Comparison of ENCODE assay signal across 8 mouse cellular contexts in the genomic region with DNA sequence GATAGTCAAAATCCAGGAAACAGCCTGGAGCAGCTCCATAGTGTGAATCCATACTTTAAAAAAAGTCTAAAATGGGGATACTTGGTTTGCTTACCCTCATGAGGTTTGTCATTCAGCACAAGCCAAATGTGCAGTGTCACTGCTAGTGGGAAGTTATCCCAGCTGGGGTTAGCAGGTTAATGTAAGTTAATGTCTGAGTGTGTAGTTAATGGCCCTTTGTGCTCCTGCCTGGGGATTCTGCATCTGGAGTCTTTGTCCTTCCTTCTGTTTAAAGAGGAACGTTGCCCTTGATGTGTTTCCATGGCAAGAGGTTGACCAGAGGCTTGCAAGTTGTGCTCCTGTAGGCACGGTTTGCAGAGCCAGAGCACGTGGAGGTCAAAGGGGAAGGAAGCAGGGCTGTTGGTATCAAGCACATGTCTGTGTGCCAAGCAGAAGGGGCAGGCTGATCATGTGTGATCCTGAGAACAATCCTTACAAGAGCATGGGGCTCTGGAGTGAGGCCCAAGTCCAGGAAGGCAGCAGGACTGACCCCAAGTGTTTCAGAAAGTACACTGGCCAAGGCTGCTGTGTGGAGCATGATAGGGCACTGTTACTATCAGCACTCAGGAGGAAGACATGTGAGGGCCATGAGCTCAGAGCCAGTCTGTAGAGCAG. TPM values are rescaled to one million over a fixed set of nuclear protein-coding genes. Genes with fewer than 3 reads are reported as not detected.
DNase-seq lines count a peak whose midpoint lies in the region; ATAC-seq lines count a peak whose summit lies in the region.

No protein-coding gene starts in this region.

- H3K36me3 ChIP-seq in liver, embryonic 16.5 days (ENCODE audit: control insufficient read depth, insufficient read depth), result no peaks in the 10 kb centered on the region

- WGBS in liver, embryonic 16.5 days (ENCODE audit: insufficient replicate concordance), result 8% methylated on average over 3 of the region's 3 CpGs

- H3K4me1 ChIP-seq in brown adipose tissue, adult 24 weeks (ENCODE audit: control insufficient read depth, insufficient read depth, insufficient read length, low read length), result peaks cover 45% of the 10 kb centered on the region
- H3K4me1 ChIP-seq in liver, embryonic 16.5 days (ENCODE audit: control insufficient read depth, low read depth, low read length), result peaks cover 7% of the 10 kb centered on the region

- no peaks in the 10 kb centered on the region for H3K9me3 ChIP-seq in liver, embryonic 16.5 days (replicated peaks; ENCODE audit: control insufficient read depth, low read length)

- H3K27ac ChIP-seq in brown adipose tissue, adult 24 weeks (replicated peaks; ENCODE audit: low read depth, low read length), result peak overlapping the region; percentile 73
- H3K27ac ChIP-seq in liver, embryonic 16.5 days (ENCODE audit: low read length), result peak overlapping the region; percentile 55; the same call in 1 of the 2 replicates

- no peaks in the 10 kb centered on the region for H3K27me3 ChIP-seq in liver, embryonic 16.5 days (ENCODE audit: control insufficient read depth, insufficient read depth, low read depth, low read length)

- H3K4me2 ChIP-seq in liver, embryonic 16.5 days (ENCODE audit: low read depth, low read length), result no peak overlapping the region

- no peak overlapping the region for H3K4me3 ChIP-seq in brown adipose tissue, adult 24 weeks (ENCODE audit: insufficient read depth, low read depth, low read length)
- no peak overlapping the region for H3K4me3 ChIP-seq in liver, embryonic 16.5 days (ENCODE audit: low read depth, low read length)

- H3K9ac ChIP-seq in liver, embryonic 16.5 days (ENCODE audit: low read depth, low read length), result no peak overlapping the region

- DNase-seq in MEL-GATA-1-ER (ENCODE audit: extremely low read depth, low read depth), result peak; percentile 7
- peak; percentile 83 for DNase-seq in kidney, adult 11 months
- no peak for DNase-seq in thymus, postnatal 25 days
- no peak for DNase-seq in c-Kit-positive CD71-positive TER-119-positive erythroid progenitor cells, embryonic 14.5 days (ENCODE audit: low spot score)
- DNase-seq in urinary bladder, adult 2 months (ENCODE audit: low spot score), result no peak

- ATAC-seq in liver, embryonic 16.5 days (ENCODE audit: low read depth), result peak; percentile 54
- no peak for ATAC-seq in activated CD4-positive, CD25-positive, alpha-beta regulatory T cell, adult 4 months

RNA-seq across cellular contexts. Expression of a gene that starts 24.7 kb away (rescaled TPM):
- polyA plus RNA-seq in brown adipose tissue, adult 24 weeks (2012; ENCODE audit: insufficient read depth, insufficient read length, missing spikeins), result 23.7 and 25.4 TPM in 2 replicates
- 12.9 and 14.4 TPM in 2 replicates for polyA plus RNA-seq in liver, embryonic 16.5 days (2015; fragmentation: Nextera tagmentation; extraction: Ambion mirVana)
- polyA plus RNA-seq in activated CD4-positive, CD25-positive, alpha-beta regulatory T cell, adult 4 months (2017; shearing (Covaris generic)), result 1 to 10 TPM; 5.2 to 7.8 TPM
- polyA plus RNA-seq in urinary bladder, adult 2 months (2012; rRNA removed), result 64.0 TPM in 2 replicates

RNA-seq across cellular contexts. Expression of a gene that starts 41.3 kb away (rescaled TPM):
- polyA plus RNA-seq in brown adipose tissue, adult 24 weeks (2012; ENCODE audit: insufficient read depth, insufficient read length, missing spikeins), result not detected in 2 replicates
- polyA plus RNA-seq in liver, embryonic 16.5 days (2015; fragmentation: Nextera tagmentation; extraction: Ambion mirVana), result 0.04 TPM in 1 of 2 replicates, not detected in the other
- polyA plus RNA-seq in activated CD4-positive, CD25-positive, alpha-beta regulatory T cell, adult 4 months (2017; shearing (Covaris generic)), result not detected
- polyA plus RNA-seq in urinary bladder, adult 2 months (2012; rRNA removed), result not detected in 2 replicates

Comparison
In these comparisons a context has a peak if more than half of its experiments do, and no peak if none do; other contexts are left out.
1. DNase-seq: peak in MEL-GATA-1-ER (single experiment) and kidney, adult 11 months (single experiment); none in thymus, postnatal 25 days (single experiment), c-Kit-positive CD71-positive TER-119-positive erythroid progenitor cells, embryonic 14.5 days (single experiment) and urinary bladder, adult 2 months (single experiment).